Mouse (Mus musculus) stomach, adult 2 months (tissue): ENCODE data around the gene Ccdc117. TPM values are rescaled to one million over a fixed set of nuclear protein-coding genes. Genes with fewer than 3 reads are reported as not detected.

Experiments used
- polyA plus RNA-seq: library from polyadenylated mRNA; depleted of rRNA; stranded (reverse); fragments of >200 nt; gene quantifications from 2 replicates; pipeline ENCODE4 v1.2.3, GENCODE M21; 2012; rRNA removed

Ccdc117 gene
- polyA plus RNA-seq: 1.7 and 1.8 TPM in 2 replicates

DNA sequence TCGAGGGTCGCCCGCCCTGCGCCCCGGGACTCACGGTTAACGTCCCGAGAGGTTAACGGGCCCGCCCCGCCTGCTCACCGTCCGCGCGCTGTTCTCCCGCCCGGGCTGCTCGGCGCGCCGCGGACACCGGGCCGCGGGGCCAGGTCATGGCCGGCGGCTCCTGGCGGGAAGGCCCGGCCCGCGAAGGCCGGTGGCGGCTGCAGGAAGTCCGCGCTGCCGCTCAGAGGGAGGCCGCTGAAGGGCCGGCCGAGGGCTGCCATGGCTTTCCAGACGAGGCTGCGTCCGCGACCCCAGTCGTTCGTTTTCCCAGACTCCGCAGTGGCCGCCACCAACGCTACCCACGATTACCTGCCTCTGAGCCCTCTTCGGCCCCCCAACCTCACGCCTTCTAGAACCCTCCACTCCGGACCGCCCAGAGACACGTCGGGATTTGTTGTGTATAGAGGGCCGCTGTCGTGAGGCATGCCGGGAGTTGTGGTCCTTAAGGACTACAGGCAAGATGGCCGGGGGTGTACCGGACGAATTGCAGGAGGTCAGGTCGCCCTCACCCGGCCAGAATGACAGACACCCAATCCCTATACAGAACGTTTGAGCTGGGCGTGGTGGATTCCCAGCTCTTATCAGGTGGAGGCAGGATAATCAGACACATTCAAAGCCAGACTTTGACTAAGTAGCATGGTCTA is at the start of gene Ccdc117:
Gene Ccdc117 (minus strand): TSS at position 389 of the 683 bp plus-strand sequence.

DNA sequence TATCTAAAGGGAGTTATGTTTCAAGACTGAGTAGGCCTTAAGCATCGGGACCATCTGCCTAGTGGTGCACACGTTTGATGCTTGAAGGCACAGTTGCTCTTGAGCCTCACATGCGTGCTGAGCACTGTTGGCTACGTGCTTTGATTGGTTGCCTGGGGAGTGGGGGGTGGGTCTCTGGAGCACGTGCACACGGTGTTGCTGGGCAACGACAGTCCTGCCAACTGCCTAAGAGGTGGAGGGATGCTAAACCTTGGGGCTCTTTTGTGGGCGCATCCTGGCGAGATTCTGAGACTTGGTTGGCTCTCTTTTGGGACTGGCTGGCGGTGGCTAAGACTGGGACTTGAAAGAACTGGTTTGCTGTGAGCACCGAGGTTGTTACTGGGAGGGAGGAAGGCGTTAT is 27.5 kb upstream of the Ccdc117 start, which contains the start of gene Ankrd36:
Gene Ankrd36 (plus strand): TSS at position 211 of the 400 bp plus-strand sequence.

DNA sequence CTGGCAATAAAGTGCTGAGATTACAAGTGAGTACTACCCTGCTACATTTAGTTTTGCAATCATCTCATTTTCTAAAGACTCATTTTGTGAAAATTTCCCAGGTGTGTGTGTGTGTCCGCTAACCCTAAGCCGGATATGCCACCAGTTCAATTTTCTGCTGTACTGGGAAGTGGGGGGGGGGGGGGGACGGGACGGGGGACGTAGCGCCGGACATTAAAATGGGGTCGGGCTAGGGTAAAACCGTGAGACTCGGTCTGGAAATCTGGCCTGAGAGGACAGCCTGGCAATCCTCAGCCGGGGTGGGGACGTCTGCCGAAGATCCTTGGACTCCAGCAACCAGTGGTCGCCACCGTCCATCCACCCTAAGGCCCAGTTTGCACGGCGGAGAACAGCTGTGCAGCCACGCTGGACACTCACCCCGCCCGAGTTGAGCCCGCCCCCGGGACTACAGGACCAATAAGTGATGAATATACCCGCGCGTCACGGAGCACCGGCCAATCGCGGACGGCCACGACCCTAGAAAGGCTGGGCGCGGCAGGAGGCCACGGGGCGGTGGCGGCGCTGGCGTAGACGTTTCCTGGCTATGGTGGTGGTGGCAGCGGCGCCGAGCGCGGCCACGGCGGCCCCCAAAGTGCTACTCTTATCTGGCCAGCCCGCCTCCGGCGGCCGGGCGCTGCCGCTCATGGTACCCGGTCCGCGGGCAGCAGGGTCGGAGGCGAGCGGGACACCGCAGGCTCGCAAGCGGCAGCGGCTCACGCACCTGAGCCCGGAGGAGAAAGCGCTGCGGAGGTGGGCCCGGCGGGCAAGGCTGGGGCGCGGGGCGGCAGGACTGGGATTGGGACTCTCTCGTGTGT is 21.3 kb downstream of the Ccdc117 start, which contains the start of gene Xbp1:
Gene Xbp1 (plus strand): TSS at position 248 of the 854 bp plus-strand sequence.

Other genes starting within 250 kb of the Ccdc117 start
- 2.2 and 3.2 TPM in 2 replicates for gene Znrf3, start 97.3 kb downstream of the Ccdc117 start, polyA plus RNA-seq
- gene Xbp1, start 21.5 kb downstream of the Ccdc117 start, polyA plus RNA-seq: 78.7 and 98.3 TPM in 2 replicates
- not detected in 2 replicates for gene Ankrd36, start 27.5 kb upstream of the Ccdc117 start, polyA plus RNA-seq
- gene Mrps24, start 173.5 kb upstream of the Ccdc117 start, polyA plus RNA-seq: 283 and 587 TPM in 2 replicates
- 8.8 and 9.2 TPM in 2 replicates for gene Urgcp, start 220.2 kb upstream of the Ccdc117 start, polyA plus RNA-seq
- gene Dbnl, start 246.3 kb upstream of the Ccdc117 start, polyA plus RNA-seq: 46.6 and 46.7 TPM in 2 replicates